ENCODE assay signal across 12 mouse cellular contexts in the genomic region with DNA sequence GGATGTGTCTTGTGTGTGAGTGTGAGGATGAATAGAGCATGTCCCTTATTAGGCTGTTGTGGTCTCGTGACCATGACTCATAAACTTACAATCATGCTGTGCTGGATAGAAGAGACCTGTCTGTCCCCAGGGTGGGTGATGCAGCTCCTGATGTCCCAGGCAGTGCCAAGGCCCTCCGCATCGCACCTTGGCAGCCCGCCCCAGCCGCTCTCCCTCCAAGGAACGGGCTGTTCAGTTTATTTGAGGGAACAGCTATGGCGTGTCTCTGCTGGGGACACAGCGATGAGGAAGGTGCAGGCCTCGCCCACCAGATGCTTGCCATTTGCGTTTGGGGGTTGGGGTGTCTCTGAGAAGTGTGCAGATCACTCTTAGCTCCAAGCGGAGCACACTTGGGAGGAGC. TPM values are rescaled to one million over a fixed set of nuclear protein-coding genes. Genes with fewer than 3 reads are reported as not detected.
DNase-seq lines count a peak whose midpoint lies in the region; ATAC-seq lines count a peak whose summit lies in the region.
"Had no signal": no experiment of that assay in that cellular context is flagged by ENCODE, and none has a peak within 500 bp of the region (broad histone marks: within the 10 kb centered on the region; RNA-seq: fewer than 3 reads in every experiment).

No protein-coding gene starts in this region.

- no peak overlapping the region for H3K4me3 ChIP-seq in heart, embryonic 12.5 days
- H3K4me3 ChIP-seq: embryonic facial prominence, embryonic 13.5 days; forebrain, embryonic 15.5 days; limb, embryonic 13.5 days had no signal

- no peak overlapping the region for H3K4me2 ChIP-seq in heart, embryonic 12.5 days
- H3K4me2 ChIP-seq: embryonic facial prominence, embryonic 13.5 days; forebrain, embryonic 15.5 days; limb, embryonic 13.5 days had no signal

- ATAC-seq in heart, embryonic 12.5 days (ENCODE audit: insufficient number of reproducible peaks, low FRiP score), result no peak
- ATAC-seq: forebrain, embryonic 15.5 days had no signal

- 67% methylated on average over 11 of the region's 11 CpGs for WGBS in heart, embryonic 12.5 days

- peak; percentile 69 to 75 for DNase-seq in heart, adult 18-20 months
- DNase-seq in 3134 (ENCODE audit: extremely low read depth, insufficient read length, low spot score), result peak; percentile 8
- DNase-seq in Muller cell, postnatal 12 days (ENCODE audit: inconsistent ontology term), result peak; percentile 29
- DNase-seq in heart, postnatal 14 days, result peak; percentile 62 to 70
- no peak for DNase-seq in yolk sac, embryonic 10.5 days (ENCODE audit: low spot score)
- DNase-seq in spleen, postnatal 4 days (ENCODE audit: low spot score in 2 of 2), result no peak
- DNase-seq: kidney, adult 8-10 months; thymus, postnatal 4 days had no signal

- H3K4me1 ChIP-seq in heart, embryonic 12.5 days (replicated peaks), result peaks cover 17% of the 10 kb centered on the region

- intact Hi-C loops in heart, postnatal 14 days (cut with DNase I), result no loop called here

- H3K9ac ChIP-seq in heart, embryonic 12.5 days, result no peak overlapping the region
- H3K9ac ChIP-seq: embryonic facial prominence, embryonic 13.5 days; forebrain, embryonic 15.5 days; limb, embryonic 13.5 days had no signal

- no peaks in the 10 kb centered on the region for H3K36me3 ChIP-seq in heart, embryonic 12.5 days
- H3K36me3 ChIP-seq: forebrain, embryonic 15.5 days; limb, embryonic 13.5 days had no signal

- no peak overlapping the region for H3K27ac ChIP-seq in heart, embryonic 12.5 days (ENCODE audit: poor library complexity, severe bottlenecking)
- H3K27ac ChIP-seq: embryonic facial prominence, embryonic 13.5 days; forebrain, embryonic 15.5 days; limb, embryonic 13.5 days had no signal

- no peaks in the 10 kb centered on the region for H3K9me3 ChIP-seq in heart, embryonic 12.5 days (replicated peaks)
- H3K9me3 ChIP-seq: embryonic facial prominence, embryonic 13.5 days; forebrain, embryonic 15.5 days; limb, embryonic 13.5 days had no signal

- H3K27me3 ChIP-seq in heart, embryonic 12.5 days (replicated peaks), result no peaks in the 10 kb centered on the region
- H3K27me3 ChIP-seq: embryonic facial prominence, embryonic 13.5 days; forebrain, embryonic 15.5 days; limb, embryonic 13.5 days had no signal

RNA-seq across cellular contexts. Expression of gene Adcy5, which starts 28.5 kb away (rescaled TPM):
- 10 to 100 TPM; 48.4 to 52.4 TPM for total RNA-seq in heart, adult 18-20 months (2021)
- polyA plus RNA-seq in heart, embryonic 12.5 days (2016; fragmentation: Nextera tagmentation; extraction: Ambion mirVana), result 7.8 and 8.3 TPM in 2 replicates
- total RNA-seq in heart, postnatal 14 days (2021), result 10 to 100 TPM; 50.4 to 50.9 TPM

Comparison
In these comparisons a context has a peak if more than half of its experiments do, and no peak if none do; other contexts are left out.
1. DNase-seq: peak in heart, adult 18-20 months (2 of 2), 3134 (single experiment), Muller cell, postnatal 12 days (single experiment) and heart, postnatal 14 days (2 of 2); none in yolk sac, embryonic 10.5 days (single experiment) and spleen, postnatal 4 days (0 of 2).